Mouse (Mus musculus): Measurements from ENCODE around the gene Dapk2. TPM values are rescaled to one million over a fixed set of nuclear protein-coding genes. Genes with fewer than 3 reads are reported as not detected.
A peak's percentile ranks its signal among the peaks of the same experiment; 100 is the strongest.

Dapk2 gene
- total and polyA plus RNA-seq, 2 experiments from 2014 or later = 0.58 to 1.1 TPM

- TF ChIP-seq CTCF (IDR thresholded peaks at IDR 0.05) = no peak
Observed at GRCm38 (mm10) chr9:66146141-66146540, 11.9 kb upstream of the Dapk2 start.

DNA sequence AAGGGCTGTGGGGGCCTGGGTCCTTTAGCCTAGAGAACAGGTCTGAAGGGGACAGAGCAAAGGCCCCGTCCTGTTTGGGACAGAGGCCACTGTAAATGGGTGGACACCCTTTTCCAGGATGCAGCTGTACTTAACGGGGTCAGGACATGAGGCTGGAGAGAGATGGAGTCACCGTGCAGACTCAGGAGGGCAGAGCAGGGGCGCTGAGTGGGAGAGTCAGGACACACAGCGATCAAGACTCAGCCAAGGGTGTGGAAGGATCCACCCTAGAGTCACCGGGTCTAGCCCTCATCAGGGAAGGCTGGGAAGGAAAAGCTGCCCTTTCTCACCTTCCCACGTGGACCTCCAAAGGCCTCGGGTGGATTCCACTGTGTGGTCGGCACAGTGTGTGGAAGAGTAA lies 6.0 kb upstream of the Dapk2 start:
- H3K9me3 ChIP-seq (ENCODE audit: low read length) = no peaks in the 10 kb centered on the region
- H3K4me2 ChIP-seq (ENCODE audit: low read depth, low read length, poor library complexity, severe bottlenecking) = no peak overlapping the region
- no peak for TF ChIP-seq CTCF (IDR thresholded peaks at IDR 0.05)
- H3K4me1 ChIP-seq (ENCODE audit: insufficient read depth, low read length) = no peaks in the 10 kb centered on the region
- H3K9ac ChIP-seq (replicated peaks; ENCODE audit: low read length, poor library complexity, severe bottlenecking) = no peak overlapping the region
- H3K27ac ChIP-seq (ENCODE audit: low read depth, low read length) = no peak overlapping the region
- WGBS = 72% methylated on average over 9 of the region's 9 CpGs
- no peak for ATAC-seq (ENCODE audit: low FRiP score)
- H3K4me3 ChIP-seq (ENCODE audit: low read depth, low read length) = no peak overlapping the region
- no peaks in the 10 kb centered on the region; the same call in 1 of the 2 replicates for H3K27me3 ChIP-seq (ENCODE audit: insufficient read depth, low read length)
- H3K36me3 ChIP-seq (ENCODE audit: insufficient read depth, low read length) = no peaks in the 10 kb centered on the region
- no peak for DNase-seq (ENCODE audit: low spot score)

More at GRCm38 (mm10) chr9:66146141-66146540, 11.9 kb upstream of the Dapk2 start:
- H3K4me2 ChIP-seq (ENCODE audit: low read depth, low read length, poor library complexity, severe bottlenecking) = no peak overlapping the region
- H3K27ac ChIP-seq (ENCODE audit: low read depth, low read length) = no peak overlapping the region
- no peaks in the 10 kb centered on the region for H3K36me3 ChIP-seq (ENCODE audit: insufficient read depth, low read length)
- H3K4me3 ChIP-seq (ENCODE audit: low read depth, low read length) = no peak overlapping the region
- ATAC-seq (ENCODE audit: low FRiP score) (no peak), DNase-seq (ENCODE audit: low spot score) (no peak)
- H3K9ac ChIP-seq (replicated peaks; ENCODE audit: low read length, poor library complexity, severe bottlenecking) = no peak overlapping the region
- no peaks in the 10 kb centered on the region for H3K4me1 ChIP-seq (ENCODE audit: insufficient read depth, low read length)
- H3K27me3 ChIP-seq (ENCODE audit: insufficient read depth, low read length) = no peaks in the 10 kb centered on the region
- no peaks in the 10 kb centered on the region for H3K9me3 ChIP-seq (ENCODE audit: low read length)

DNA sequence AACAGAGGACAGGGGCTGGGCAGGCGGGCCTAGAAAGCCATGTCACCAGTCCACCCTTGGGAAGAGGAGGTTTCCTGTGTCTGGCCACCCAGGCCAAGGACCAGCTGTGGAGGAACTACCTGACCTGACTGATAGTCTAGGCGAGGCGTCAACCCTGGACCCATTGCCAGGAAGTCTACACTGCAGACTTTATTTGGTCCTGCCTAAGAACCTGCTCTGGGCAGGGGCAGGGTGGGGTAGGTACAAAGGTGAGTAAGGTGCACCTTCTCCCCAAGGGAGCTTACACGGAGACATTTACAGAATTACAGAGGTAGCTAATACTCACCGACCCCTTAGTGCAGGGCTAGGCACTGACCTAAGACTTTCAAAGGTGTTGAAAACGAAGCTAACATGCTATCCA lies 4.4 kb upstream of the Dapk2 start:
- H3K9me3 ChIP-seq (ENCODE audit: low read length) = no peaks in the 10 kb centered on the region
- DNase-seq (ENCODE audit: low spot score) = no peak
- H3K9ac ChIP-seq (replicated peaks; ENCODE audit: low read length, poor library complexity, severe bottlenecking) = no peak overlapping the region
- no peak overlapping the region for H3K4me3 ChIP-seq (ENCODE audit: low read depth, low read length)
- no peak overlapping the region for H3K4me2 ChIP-seq (ENCODE audit: low read depth, low read length, poor library complexity, severe bottlenecking)
- no peak overlapping the region for H3K27ac ChIP-seq (ENCODE audit: low read depth, low read length)
- peaks cover 2% of the 10 kb centered on the region; the same call in 1 of the 2 replicates for H3K4me1 ChIP-seq (ENCODE audit: insufficient read depth, low read length)
- no peak for ATAC-seq (ENCODE audit: low FRiP score)
- peaks cover 7% of the 10 kb centered on the region; the same call in 1 of the 2 replicates for H3K27me3 ChIP-seq (ENCODE audit: insufficient read depth, low read length)
- WGBS = 90% methylated on average over 6 of the region's 6 CpGs
- no peak for TF ChIP-seq CTCF (IDR thresholded peaks at IDR 0.05)
- no peaks in the 10 kb centered on the region for H3K36me3 ChIP-seq (ENCODE audit: insufficient read depth, low read length)

DNA sequence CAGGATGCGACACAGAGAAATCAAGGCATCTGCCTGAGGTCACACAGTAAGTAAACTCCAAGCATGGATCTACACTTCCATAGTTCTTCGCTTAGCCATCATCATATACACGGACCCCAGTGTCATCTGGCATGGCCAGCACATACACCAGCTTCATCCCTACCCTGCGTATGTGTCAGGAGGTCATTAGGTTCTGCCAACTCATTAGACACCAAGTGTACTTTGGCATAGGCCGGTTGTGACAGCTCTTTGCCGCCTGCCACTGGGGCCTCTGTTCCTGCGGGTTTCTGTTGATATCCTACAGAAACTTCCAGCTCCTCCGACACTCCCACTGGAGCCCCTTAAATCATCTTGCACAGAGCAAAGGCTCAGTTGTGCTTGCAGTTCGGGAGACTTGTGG lies 4.0 kb upstream of the Dapk2 start:
- no peak overlapping the region for H3K9ac ChIP-seq (replicated peaks; ENCODE audit: low read length, poor library complexity, severe bottlenecking)
- no peak overlapping the region for H3K27ac ChIP-seq (ENCODE audit: low read depth, low read length)
- TF ChIP-seq CTCF (IDR thresholded peaks at IDR 0.05) = no peak
- 93% methylated on average over 9 of the region's 9 CpGs for WGBS
- peaks cover 12% of the 10 kb centered on the region; the same call in 1 of the 2 replicates for H3K27me3 ChIP-seq (ENCODE audit: insufficient read depth, low read length)
- H3K4me3 ChIP-seq (ENCODE audit: low read depth, low read length) = no peak overlapping the region
- no peaks in the 10 kb centered on the region for H3K9me3 ChIP-seq (ENCODE audit: low read length)
- ATAC-seq (ENCODE audit: low FRiP score) (no peak), DNase-seq (ENCODE audit: low spot score) (no peak)
- H3K4me2 ChIP-seq (ENCODE audit: low read depth, low read length, poor library complexity, severe bottlenecking) = no peak overlapping the region
- H3K36me3 ChIP-seq (ENCODE audit: insufficient read depth, low read length) = no peaks in the 10 kb centered on the region
- peaks cover 2% of the 10 kb centered on the region; the same call in 1 of the 2 replicates for H3K4me1 ChIP-seq (ENCODE audit: insufficient read depth, low read length)

- H3K4me1 ChIP-seq (ENCODE audit: insufficient read depth, low read length) = peaks cover 2% of the 10 kb centered on the region; the same call in 1 of the 2 replicates
- DNase-seq (ENCODE audit: low spot score) (no peak), ATAC-seq (ENCODE audit: low FRiP score) (no peak)
- peak; percentile 37; the same call in 1 of the 2 replicates for TF ChIP-seq CTCF (IDR thresholded peaks at IDR 0.05)
- no peak overlapping the region for H3K4me2 ChIP-seq (ENCODE audit: low read depth, low read length, poor library complexity, severe bottlenecking)
- no peak overlapping the region for H3K9ac ChIP-seq (replicated peaks; ENCODE audit: low read length, poor library complexity, severe bottlenecking)
- 87% methylated on average over 1 of the region's 1 CpGs for WGBS
- peaks cover 15% of the 10 kb centered on the region; the same call in 1 of the 2 replicates for H3K27me3 ChIP-seq (ENCODE audit: insufficient read depth, low read length)
- no peaks in the 10 kb centered on the region for H3K9me3 ChIP-seq (ENCODE audit: low read length)
- no peak overlapping the region for H3K27ac ChIP-seq (ENCODE audit: low read depth, low read length)
- no peaks in the 10 kb centered on the region for H3K36me3 ChIP-seq (ENCODE audit: insufficient read depth, low read length)
- H3K4me3 ChIP-seq (ENCODE audit: low read depth, low read length) = no peak overlapping the region
Observed at GRCm38 (mm10) chr9:66155534-66155933, 2.5 kb upstream of the Dapk2 start.

DNA sequence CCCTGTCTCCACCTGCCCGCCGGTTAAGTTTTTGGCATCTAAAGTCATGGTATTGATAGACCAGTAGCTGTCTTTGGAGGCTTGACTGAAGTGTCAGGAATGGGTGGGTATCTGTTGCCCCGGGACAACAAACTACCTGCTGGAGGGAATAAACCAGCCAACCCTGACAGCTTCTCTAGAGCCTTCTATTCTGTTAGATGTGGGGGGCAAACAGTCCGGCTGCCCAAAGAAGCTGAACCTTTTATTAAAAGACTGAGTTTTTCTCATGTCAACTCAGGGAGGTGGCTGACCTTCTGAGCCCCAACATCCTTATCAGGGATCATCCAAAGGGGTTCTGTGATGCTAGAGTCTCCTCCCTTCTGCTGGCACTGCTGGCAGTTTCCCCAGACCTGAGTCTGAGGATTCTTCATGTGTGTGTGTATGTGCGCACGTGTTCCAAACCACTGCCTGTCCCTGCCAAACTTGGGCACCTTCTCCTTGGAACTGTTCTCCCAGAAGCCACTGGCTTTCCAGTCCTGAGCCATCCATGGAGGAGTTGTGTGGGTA lies 935 bp downstream of the Dapk2 start:
- Histone ChIP-seq H3K27me3 (ENCODE audit: insufficient read depth, low read length) (peaks cover 15% of the 10 kb centered on the region; the same call in 1 of the 2 replicates), H3K36me3 (ENCODE audit: insufficient read depth, low read length) (no peaks in the 10 kb centered on the region), H3K9me3 (ENCODE audit: low read length) (no peaks in the 10 kb centered on the region), H3K4me1 (ENCODE audit: insufficient read depth, low read length) (peaks cover 2% of the 10 kb centered on the region; the same call in 1 of the 2 replicates), H3K4me3 (ENCODE audit: low read depth, low read length) (no peak overlapping the region), H3K9ac (replicated peaks; ENCODE audit: low read length, poor library complexity, severe bottlenecking) (no peak overlapping the region), H3K27ac (ENCODE audit: low read depth, low read length) (no peak overlapping the region), H3K4me2 (ENCODE audit: low read depth, low read length, poor library complexity, severe bottlenecking) (no peak overlapping the region)
- DNase-seq (ENCODE audit: low spot score) (no peak), ATAC-seq (ENCODE audit: low FRiP score) (no peak)
- 91% methylated on average over 6 of the region's 6 CpGs for WGBS
- no peak for TF ChIP-seq CTCF (IDR thresholded peaks at IDR 0.05)

All from midbrain, postnatal 0 days (tissue).